Mouse (Mus musculus) MEL (cell line): Measurements from ENCODE around the gene Wap. TPM values are rescaled to one million over a fixed set of nuclear protein-coding genes. Genes with fewer than 3 reads are reported as not detected.

ENCODE experiments used
- DNase-seq: peaks from one replicate; pipeline ENCODE4 v3.0.0; 2011; ENCODE audit warnings: low read depth, low spot score
- H3K27ac ChIP-seq: 2 replicates; pipeline ENCODE4 v1.5.1; 2012; ENCODE audit warnings: low read depth, mild to moderate bottlenecking, control low read depth, low read length, moderate library complexity; ENCODE audit not compliant: control insufficient read depth
- H3K27me3 ChIP-seq, 2 experiments: fragments of 150-350 bp in 1 of 2; sonication (generic) in 1 of 2; 2 replicates each; pipeline ENCODE4 v1.6.1; 2012; ENCODE audit warnings: low read length in 2 of 2, mild to moderate bottlenecking in 2 of 2, improper control_type of control experiment in 1 of 2, moderate library complexity in 1 of 2; ENCODE audit not compliant: insufficient read depth in 2 of 2, control insufficient read depth in 1 of 2
- H3K36me3 ChIP-seq, 2 experiments: 2 replicates each; pipeline ENCODE4 v1.6.1; 2012 to 2014; ENCODE audit warnings: low read length in 2 of 2, improper control_type of control experiment in 1 of 2, inconsistent platforms in 1 of 2, mild to moderate bottlenecking in 1 of 2; ENCODE audit not compliant: insufficient read depth in 2 of 2, control insufficient read depth in 1 of 2
- H3K4me1 ChIP-seq, 2 experiments: fragments of 150-350 bp in 1 of 2; sonication (generic) in 1 of 2; 2 replicates each; pipeline ENCODE4 v1.6.1; 2012; ENCODE audit warnings: low read length in 2 of 2, improper control_type of control experiment in 1 of 2, mild to moderate bottlenecking in 1 of 2; ENCODE audit not compliant: insufficient read depth in 2 of 2, control insufficient read depth in 1 of 2
- H3K4me3 ChIP-seq, 2 experiments: fragments of 150-350 bp in 1 of 2; sonication (generic) in 1 of 2; 2 replicates each; pipeline ENCODE4 v1.5.1; 2012; ENCODE audit warnings: low read depth in 2 of 2, low read length in 2 of 2, mild to moderate bottlenecking in 2 of 2, moderate library complexity in 2 of 2, control low read depth in 1 of 2, improper control_type of control experiment in 1 of 2; ENCODE audit not compliant: control insufficient read depth in 1 of 2, insufficient read depth in 1 of 2
- H3K79me2 ChIP-seq: 2 replicates; pipeline ENCODE4 v1.6.1; 2012; ENCODE audit warnings: mild to moderate bottlenecking, low read length, moderate library complexity; ENCODE audit not compliant: control insufficient read depth, poor library complexity, insufficient read depth
- H3K9ac ChIP-seq: 2 replicates; pipeline ENCODE4 v1.6.1; 2012; ENCODE audit warnings: low read depth, mild to moderate bottlenecking, control low read depth, low read length, moderate library complexity; ENCODE audit not compliant: control insufficient read depth, poor library complexity, severe bottlenecking
- H3K9me3 ChIP-seq: fragments of 150-350 bp; sonication (generic); replicated peaks from 2 replicates; pipeline ENCODE4 v1.6.1; 2012; ENCODE audit warnings: mild to moderate bottlenecking, low read length, improper control_type of control experiment, moderate library complexity; ENCODE audit not compliant: insufficient read depth
- CHD1 ChIP-seq: IDR thresholded peaks from 2 replicates; pipeline ENCODE4 v1.6.1; 2012; ENCODE audit warnings: low read depth, mild to moderate bottlenecking, inconsistent platforms, low read length, improper control_type of control experiment
- CTCF ChIP-seq, 3 experiments: IDR thresholded peaks in 2 of 3; conservative IDR thresholded peaks in 1 of 3; 2 replicates each; pipeline ENCODE4 v1.5.1; 2011 to 2012; ENCODE audit warnings: low read length in 3 of 3, low read depth in 2 of 3, mild to moderate bottlenecking in 2 of 3, improper control_type of control experiment in 1 of 3, inconsistent platforms in 1 of 3, mixed read lengths in 1 of 3, moderate library complexity in 1 of 3; ENCODE audit not compliant: control insufficient read depth in 1 of 3, insufficient read depth in 1 of 3, poor library complexity in 1 of 3, severe bottlenecking in 1 of 3
- E2F4 ChIP-seq: IDR thresholded peaks from 2 replicates; pipeline ENCODE4 v1.6.1; 2011; ENCODE audit warnings: low read depth, low read length, improper control_type of control experiment, borderline replicate concordance
- ELF1 ChIP-seq: IDR thresholded peaks from 2 replicates; pipeline ENCODE4 v1.6.1; 2014; ENCODE audit warnings: low read depth, mild to moderate bottlenecking, inconsistent platforms, low read length, improper control_type of control experiment, moderate library complexity
- GABPA ChIP-seq: IDR thresholded peaks from 2 replicates; pipeline ENCODE4 v1.6.1; 2012; ENCODE audit warnings: low read depth, mild to moderate bottlenecking, inconsistent platforms, low read length, improper control_type of control experiment, moderate library complexity
- JUND ChIP-seq: IDR thresholded peaks from 2 replicates; pipeline ENCODE4 v1.6.1; 2011; ENCODE audit warnings: low read depth, mild to moderate bottlenecking, improper control_type of control experiment, low read length
- KAT2A ChIP-seq: conservative IDR thresholded peaks from 2 replicates; pipeline ENCODE4 v1.6.1; 2012; ENCODE audit warnings: low read depth, low read length, improper control_type of control experiment, inconsistent platforms
- MAZ ChIP-seq: IDR thresholded peaks from 2 replicates; pipeline ENCODE4 v1.6.1; 2012; ENCODE audit warnings: low read depth, mild to moderate bottlenecking, inconsistent platforms, low read length, improper control_type of control experiment
- MXI1 ChIP-seq: IDR thresholded peaks from 2 replicates; pipeline ENCODE4 v1.6.1; 2011; ENCODE audit warnings: mild to moderate bottlenecking, low read depth, low read length, improper control_type of control experiment
- MYB ChIP-seq: IDR thresholded peaks from 2 replicates; pipeline ENCODE4 v1.6.1; 2011; ENCODE audit warnings: mild to moderate bottlenecking, low read depth, low read length, improper control_type of control experiment
- NRF1 ChIP-seq: IDR thresholded peaks from 2 replicates; pipeline ENCODE4 v1.6.1; 2014; ENCODE audit warnings: low read depth, mild to moderate bottlenecking, inconsistent platforms, low read length, improper control_type of control experiment, moderate library complexity; ENCODE audit not compliant: poor library complexity, insufficient read depth, severe bottlenecking
- POLR2AphosphoS2 ChIP-seq: IDR thresholded peaks from 2 replicates; pipeline ENCODE4 v1.6.1; 2011; ENCODE audit warnings: low read length, improper control_type of control experiment
- RCOR1 ChIP-seq: IDR thresholded peaks from 2 replicates; pipeline ENCODE4 v1.6.1; 2012; ENCODE audit warnings: low read depth, mild to moderate bottlenecking, inconsistent platforms, low read length, improper control_type of control experiment
- SIN3A ChIP-seq: IDR thresholded peaks from 2 replicates; pipeline ENCODE4 v1.6.1; 2012; ENCODE audit warnings: low read length, improper control_type of control experiment, inconsistent platforms
- TCF12 ChIP-seq: IDR thresholded peaks from 2 replicates; pipeline ENCODE4 v1.6.1; 2014; ENCODE audit warnings: low read depth, mild to moderate bottlenecking, inconsistent platforms, low read length, improper control_type of control experiment, moderate library complexity
- UBTF ChIP-seq: IDR thresholded peaks from 2 replicates; pipeline ENCODE4 v1.6.1; 2012; ENCODE audit warnings: low read depth, mild to moderate bottlenecking, inconsistent platforms, low read length, improper control_type of control experiment, moderate library complexity, borderline replicate concordance; ENCODE audit not compliant: insufficient read depth
- USF1 ChIP-seq: IDR thresholded peaks from 2 replicates; pipeline ENCODE4 v1.6.1; 2014; ENCODE audit warnings: low read depth, mild to moderate bottlenecking, inconsistent platforms, low read length, improper control_type of control experiment, moderate library complexity
- ZC3H11A ChIP-seq: IDR thresholded peaks from 2 replicates; pipeline ENCODE4 v1.6.1; 2012; ENCODE audit warnings: low read depth, mild to moderate bottlenecking, inconsistent platforms, low read length, improper control_type of control experiment
- ZKSCAN1 ChIP-seq: IDR thresholded peaks from 2 replicates; pipeline ENCODE4 v1.6.1; 2012; ENCODE audit warnings: low read depth, mild to moderate bottlenecking, inconsistent platforms, low read length, improper control_type of control experiment, moderate library complexity
- polyA plus RNA-seq, 2 experiments: library from polyadenylated mRNA; stranded (reverse) in 1 of 2; unstranded in 1 of 2; fragments of >175 nt in 1 of 2; fragments of >200 nt in 1 of 2; gene quantifications; 2 replicates each; pipeline versions ENCODE4 v1.2.1 to v1.2.4; 2012; ENCODE audit warnings: low replicate concordance in 2 of 2, low read depth in 1 of 2; ENCODE audit not compliant: insufficient read length in 2 of 2, insufficient read depth in 1 of 2, missing spikeins in 1 of 2
- total RNA-seq: library from RNA; depleted of rRNA; stranded (reverse); fragments of 300-350 nt; gene quantifications from 2 replicates; pipeline ENCODE4 v1.2.3, GENCODE M21; 2012

The Wap gene
- total and polyA plus RNA-seq, 3 experiments, result not detected

DNA sequence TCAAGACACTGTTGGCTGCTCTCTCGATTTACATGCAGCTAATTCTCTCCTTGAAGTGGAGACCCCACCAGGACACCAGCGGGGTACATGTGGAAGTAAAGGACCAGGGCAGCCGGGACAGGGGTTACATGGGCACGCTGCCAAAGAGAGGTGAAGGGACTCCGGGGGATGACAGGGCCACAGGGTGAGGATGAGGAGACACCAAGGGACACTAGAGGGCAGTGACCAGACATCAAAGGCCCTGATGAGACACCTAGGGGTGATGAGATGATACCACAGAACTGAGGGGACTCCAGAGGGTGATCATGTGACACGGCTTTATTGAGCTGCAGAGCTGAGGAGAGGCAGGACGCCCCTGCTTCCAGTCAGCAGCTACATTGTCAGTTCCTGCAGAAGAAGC, 40.9 kb downstream of the Wap start:
- Histone ChIP-seq H3K9ac (no peak overlapping the region), H3K27ac (no peak overlapping the region), H3K9me3 (no peaks in the 10 kb centered on the region), H3K27me3 (no peaks in the 10 kb centered on the region), H3K36me3 (peaks cover 0 to 4% of the 10 kb centered on the region in 2 experiments; a peak in 2 of 4 replicates), H3K4me3 (no peak overlapping the region), H3K79me2 (no peaks in the 10 kb centered on the region), H3K4me1 (peaks cover 0 to 3% of the 10 kb centered on the region in 2 experiments; a peak in 1 of 4 replicates)
- TF ChIP-seq GABPA, result no peak
- no peak for TF ChIP-seq UBTF
- no peak for TF ChIP-seq JUND
- no peak for TF ChIP-seq ZC3H11A
- TF ChIP-seq ZKSCAN1, result no peak
- TF ChIP-seq ELF1, result no peak
- 0 out of 2 replicates have a peak, but pooled peaks have one; percentile 12 for TF ChIP-seq POLR2AphosphoS2
- TF ChIP-seq KAT2A, result no peak
- peak in 1 of 3 experiments; percentile 39; a peak in 2 of 6 replicates for TF ChIP-seq CTCF (IDR thresholded peaks at IDR 0.05 in 2 of 3, conservative IDR thresholded peaks at IDR 0.05 in 1 of 3; ENCODE audit: control insufficient read depth in 1 of 3, insufficient read depth in 1 of 3, low read depth in 2 of 3, low read length in 3 of 3, poor library complexity in 1 of 3, severe bottlenecking in 1 of 3)
- no peak for TF ChIP-seq E2F4
- no peak for TF ChIP-seq CHD1
- TF ChIP-seq NRF1, result no peak
- TF ChIP-seq RCOR1, result no peak
- no peak for TF ChIP-seq TCF12
- TF ChIP-seq USF1, result peak; percentile 60
- no peak for TF ChIP-seq MXI1
- no peak for TF ChIP-seq MYB
- no peak for DNase-seq

DNA sequence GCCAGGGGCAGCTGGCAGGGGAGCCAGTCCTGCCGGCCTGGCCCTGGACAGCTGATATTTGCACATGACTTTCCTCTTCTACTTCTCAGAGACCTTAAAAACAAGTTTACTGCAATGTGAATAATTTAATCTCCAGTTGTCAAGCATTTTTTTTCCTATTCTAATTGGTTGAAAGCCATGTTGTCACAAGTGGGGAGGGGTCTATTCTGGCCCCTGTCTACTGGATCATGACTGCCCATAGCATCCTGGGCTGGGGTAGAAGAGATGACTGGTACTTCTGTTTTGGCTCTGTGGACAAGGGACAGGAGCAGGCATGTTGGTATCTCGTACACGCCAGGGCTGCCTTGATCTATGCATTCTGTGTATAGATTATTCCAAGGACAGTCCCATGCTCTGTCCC, 41.8 kb downstream of the Wap start:
- H3K9ac ChIP-seq, result no peak overlapping the region
- H3K27ac ChIP-seq, result no peak overlapping the region
- H3K4me3 ChIP-seq, result no peak overlapping the region
- peaks cover 0 to 3% of the 10 kb centered on the region in 2 experiments; a peak in 1 of 4 replicates for H3K4me1 ChIP-seq
- no peak for DNase-seq
- no peak for TF ChIP-seq CTCF (IDR thresholded peaks at IDR 0.05 in 2 of 3, conservative IDR thresholded peaks at IDR 0.05 in 1 of 3; ENCODE audit: control insufficient read depth in 1 of 3, insufficient read depth in 1 of 3, low read depth in 2 of 3, low read length in 3 of 3, poor library complexity in 1 of 3, severe bottlenecking in 1 of 3)
- TF ChIP-seq MXI1, result no peak
- TF ChIP-seq JUND, result no peak
- no peak for TF ChIP-seq POLR2AphosphoS2
- no peak for TF ChIP-seq TCF12
- no peak for TF ChIP-seq E2F4
- TF ChIP-seq MAZ, result no peak
- no peak for TF ChIP-seq MYB
- TF ChIP-seq GABPA, result no peak
- TF ChIP-seq SIN3A, result no peak
- no peak for TF ChIP-seq UBTF
- H3K9me3 ChIP-seq, result no peaks in the 10 kb centered on the region
- H3K79me2 ChIP-seq, result no peaks in the 10 kb centered on the region
- H3K36me3 ChIP-seq, result peaks cover 0 to 12% of the 10 kb centered on the region in 2 experiments; a peak in 2 of 4 replicates
- H3K27me3 ChIP-seq, result no peaks in the 10 kb centered on the region
